Mouse (Mus musculus) small intestine, adult 2 months (tissue): Measurements from ENCODE around the gene Nr2f6.

Source experiments
- CTCF ChIP-seq: fragments of 200-500 bp; IDR thresholded peaks from 2 replicates; pipeline ENCODE4 v1.5.1; 2012; ENCODE audit warnings: low read depth, mild to moderate bottlenecking, control low read depth, inconsistent platforms, low read length, moderate library complexity, mixed read lengths; ENCODE audit not compliant: insufficient replicate concordance, insufficient read length; ENCODE audit errors: extremely low read depth
- POLR2A ChIP-seq: fragments of 200-500 bp; IDR thresholded peaks from 2 replicates; pipeline ENCODE4 v1.6.1; 2012; ENCODE audit warnings: low read depth, mild to moderate bottlenecking, control low read depth, inconsistent platforms, low read length, moderate library complexity

DNA sequence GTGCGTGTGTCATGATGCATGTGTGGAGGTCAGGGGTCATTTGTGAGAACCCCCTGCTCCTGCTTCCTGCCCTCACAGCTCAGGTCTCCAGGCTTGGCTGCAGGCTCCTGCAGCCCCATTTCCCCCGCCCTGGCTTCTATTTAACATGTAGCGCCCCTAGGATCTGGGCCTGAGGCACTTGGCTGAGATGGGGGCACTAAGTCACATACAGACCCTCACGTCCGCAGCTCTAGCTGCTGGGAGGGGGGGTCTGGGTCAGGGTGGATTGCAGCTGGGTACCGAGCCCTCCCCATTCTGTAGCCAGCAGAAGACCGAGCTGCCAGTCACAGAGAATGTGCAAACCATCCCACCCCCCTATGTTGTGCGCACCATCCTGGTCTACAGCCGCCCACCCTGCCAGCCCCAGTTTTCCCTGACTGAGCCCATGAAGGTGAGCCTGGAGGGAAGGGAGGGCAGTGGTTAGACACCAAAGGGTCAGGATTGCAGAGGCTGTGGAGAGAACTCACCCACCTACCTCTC, 20.7 kb upstream of the Nr2f6 start:
- no peak for TF ChIP-seq POLR2A
- TF ChIP-seq CTCF: no peak
